Mouse (Mus musculus) adrenal gland, adult 8-10 months (tissue): ENCODE data around the gene Gpr31b. TPM values are rescaled to one million over a fixed set of nuclear protein-coding genes. Genes with fewer than 3 reads are reported as not detected.

Source experiments
- total RNA-seq, 4 experiments: library from RNA; stranded (reverse); gene quantifications; 2 replicates each; pipeline ENCODE4 v1.2.4; 2022

Gpr31b gene
- total RNA-seq, 4 experiments from 2014 or later, result 0.51 to 0.92 (median 0.63) TPM; not detected in 1

Other genes with a start within 250 kb of the Gpr31b start
- gene Mas1, start 184.2 kb downstream of the Gpr31b start, total RNA-seq, result under 1 TPM in 1 of 4 experiments, not detected in 3; 0.24 TPM
- under 1 TPM in 1 of 4 experiments, not detected in 3; 0.13 TPM for gene Mrgprh, start 176.3 kb downstream of the Gpr31b start, total RNA-seq
- 1 to 10 TPM; 3.0 to 4.1 (median 3.5) TPM for gene Pnldc1, start 142.1 kb downstream of the Gpr31b start, total RNA-seq
- 100 to 1,000 TPM; 172 to 223 (median 192) TPM for gene Tcp1, start 136.6 kb downstream of the Gpr31b start, total RNA-seq
- 10 to 100 TPM; 58.6 to 69.0 (median 62.7) TPM for gene Mrpl18, start 136.0 kb downstream of the Gpr31b start, total RNA-seq
- 1 to 10 TPM in 3 of 4 experiments, under 1 TPM in 1; 0.99 to 2.2 (median 1.4) TPM for gene Acat3, start 111.7 kb downstream of the Gpr31b start, total RNA-seq
- 10 to 100 TPM; 70.0 to 86.0 (median 80.9) TPM for gene Acat2, start 91.5 kb downstream of the Gpr31b start, total RNA-seq
- gene Wtap, start 58.1 kb downstream of the Gpr31b start, total RNA-seq, result 10 to 100 TPM; 56.8 to 69.3 (median 63.1) TPM
- 100 to 1,000 TPM; 251 to 373 (median 320) TPM for gene Sod2, start 45.5 kb downstream of the Gpr31b start, total RNA-seq
- gene Tcp10b, start 8.8 kb upstream of the Gpr31b start, total RNA-seq, result 1 to 10 TPM in 2 of 4 experiments, under 1 TPM in 2; 0.61 to 2.7 (median 1.1) TPM
- under 1 TPM in 3 of 4 experiments, not detected in 1; 0.27 to 0.49 (median 0.44) TPM for gene Unc93a, start 79.5 kb upstream of the Gpr31b start, total RNA-seq
- not detected for gene Smok2a, start 168.9 kb upstream of the Gpr31b start, total RNA-seq
- not detected for gene Smok2b, start 178.0 kb upstream of the Gpr31b start, total RNA-seq